Mouse (Mus musculus): ENCODE data around the gene Gpc4. TPM values are rescaled to one million over a fixed set of nuclear protein-coding genes. Genes with fewer than 3 reads are reported as not detected.

Gpc4 gene
- total RNA-seq, 2 experiments from 2014 or later: 7.1 to 17.6 TPM

DNA sequence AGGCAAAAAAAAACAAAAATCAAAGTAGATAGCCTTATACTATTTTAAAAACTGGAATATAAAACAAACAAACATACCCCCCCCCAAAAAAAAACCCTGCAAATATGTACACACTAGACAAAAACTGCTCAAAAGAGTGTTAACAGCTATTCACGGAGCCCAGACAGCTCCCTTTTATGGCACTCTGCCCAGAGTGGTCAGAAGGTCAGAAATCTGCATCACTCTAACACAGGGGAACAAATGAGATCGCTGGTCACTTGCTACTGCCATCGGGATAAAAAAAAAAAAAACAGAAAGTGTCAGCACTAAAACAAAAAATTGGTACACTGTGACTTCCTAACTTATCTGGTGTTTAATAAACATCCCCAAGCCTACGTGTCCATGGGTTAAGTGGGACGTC is 113.0 kb downstream of the Gpc4 start:
- no peak for ATAC-seq (replicated peaks; ENCODE audit: low FRiP score, poor library complexity, severe bottlenecking)

DNA sequence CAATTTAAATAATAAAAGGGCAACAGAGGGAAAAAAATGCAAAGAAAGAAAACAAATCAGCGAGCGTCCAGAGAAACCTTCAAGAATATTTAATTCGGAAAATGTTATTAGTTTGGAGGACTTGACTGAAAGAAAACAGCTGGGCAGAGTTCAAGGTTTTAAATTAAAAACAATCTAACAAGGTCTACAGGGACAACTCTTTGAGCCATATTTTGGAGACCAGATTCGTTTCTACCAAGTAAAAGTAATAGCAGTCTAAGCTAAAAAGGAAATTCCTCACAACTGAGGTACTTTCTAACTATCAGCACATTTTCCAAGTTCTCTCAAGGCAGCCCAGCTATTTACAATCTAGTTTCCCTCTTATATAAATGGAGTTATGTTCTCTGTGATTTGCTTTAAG is 114.1 kb downstream of the Gpc4 start:
- no peak for ATAC-seq (replicated peaks; ENCODE audit: low FRiP score, poor library complexity, severe bottlenecking)

DNA sequence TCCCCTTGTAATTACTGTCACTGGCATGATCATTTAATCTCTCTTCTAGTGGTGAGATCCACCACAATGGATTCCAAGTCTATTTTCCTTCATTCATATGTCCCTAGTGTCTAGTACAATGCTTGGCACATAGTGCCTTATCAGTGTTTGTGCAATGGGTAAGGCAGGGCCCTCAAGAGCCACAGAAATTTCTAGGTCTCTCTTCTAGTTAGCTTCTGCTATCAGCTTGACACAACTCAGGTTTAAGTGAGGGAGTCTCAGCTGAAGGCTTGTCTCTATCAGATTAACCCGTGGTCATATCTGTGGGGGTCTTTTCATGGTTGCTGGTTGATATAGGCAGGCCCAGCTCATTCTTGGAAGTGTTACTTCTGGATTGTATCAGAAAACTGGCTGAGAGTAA is 125.2 kb downstream of the Gpc4 start:
- ATAC-seq (replicated peaks; ENCODE audit: low FRiP score, poor library complexity, severe bottlenecking): no peak

DNA sequence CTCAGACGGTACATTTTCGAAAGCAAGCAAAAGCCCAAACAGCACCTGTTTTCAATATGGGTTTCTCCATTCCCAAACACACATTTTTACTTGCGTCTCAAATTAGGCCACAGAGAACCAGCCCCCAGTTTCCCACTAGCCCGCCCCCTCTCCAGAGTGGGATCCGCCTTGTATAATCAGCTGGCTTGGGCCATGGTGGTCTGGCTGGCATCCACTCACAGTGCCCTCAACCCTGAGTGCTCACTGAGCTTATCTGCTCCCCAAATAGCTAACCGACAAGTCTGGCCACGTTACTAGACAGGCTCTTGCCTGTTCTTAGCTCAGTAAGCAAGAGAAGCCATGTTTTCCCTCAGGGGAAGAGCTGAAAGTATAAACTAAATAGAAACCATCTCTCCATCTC is 134.9 kb downstream of the Gpc4 start:
- ATAC-seq (replicated peaks; ENCODE audit: low FRiP score, poor library complexity, severe bottlenecking): no peak

DNA sequence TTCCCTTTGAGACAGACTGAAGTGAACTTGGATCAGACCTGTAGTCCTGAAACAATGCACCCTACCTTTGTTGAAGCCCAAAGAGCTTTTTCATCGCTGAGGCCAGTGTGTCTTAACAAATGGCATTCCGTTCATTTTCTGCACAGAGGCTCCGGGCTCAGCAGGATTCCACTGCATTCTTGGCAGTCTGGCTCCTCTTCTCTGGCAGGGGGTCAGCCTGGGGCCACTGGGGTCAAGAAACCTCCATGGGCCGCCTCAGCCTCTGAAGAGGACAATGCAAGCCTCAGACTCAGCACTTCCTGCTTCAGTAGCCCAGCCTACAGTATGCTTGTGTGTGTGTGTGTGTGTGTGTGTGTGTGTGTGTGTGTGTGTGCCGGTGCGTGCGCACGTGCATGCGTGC is 147.4 kb downstream of the Gpc4 start:
- no peak for ATAC-seq (replicated peaks; ENCODE audit: low FRiP score, poor library complexity, severe bottlenecking)

Other genes with a start within 250 kb of the Gpc4 start
- gene 1700080O16Rik, start 192.5 kb downstream of the Gpc4 start, total RNA-seq (2015; ENCODE audit: low replicate concordance): not detected in 2 replicates
- not detected in 2 replicates for gene 1700080O16Rik, start 192.5 kb downstream of the Gpc4 start, total RNA-seq (2017; ENCODE audit: low replicate concordance)